Mouse (Mus musculus): ENCODE measurements around the gene Lce3b. TPM values are rescaled to one million over a fixed set of nuclear protein-coding genes. Genes with fewer than 3 reads are reported as not detected.

The Lce3b gene
- not detected for total RNA-seq (2023)

DNA sequence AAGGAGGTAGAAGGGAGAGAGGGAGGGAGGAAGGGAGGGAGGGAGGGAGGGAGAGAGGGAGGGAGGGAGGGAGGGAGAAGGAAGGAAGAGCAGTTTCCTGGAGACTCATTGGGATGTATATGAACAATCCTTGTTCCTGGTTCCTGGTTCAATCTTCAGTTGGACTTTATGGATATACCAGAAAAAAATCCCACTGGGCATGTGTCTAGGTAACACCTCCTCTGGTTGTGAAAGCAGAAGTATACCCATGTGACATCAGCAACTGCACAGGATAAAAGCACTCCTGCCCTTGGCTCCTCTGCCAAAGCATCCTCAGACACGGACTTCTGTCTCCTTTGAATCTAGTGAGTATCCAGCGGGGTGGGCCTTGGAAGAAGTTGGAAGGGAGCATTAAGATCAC, at the start of gene Lce3b:
Gene Lce3b, plus strand, starts transcription at position 301 of the 400 bp plus-strand sequence.

DNA sequence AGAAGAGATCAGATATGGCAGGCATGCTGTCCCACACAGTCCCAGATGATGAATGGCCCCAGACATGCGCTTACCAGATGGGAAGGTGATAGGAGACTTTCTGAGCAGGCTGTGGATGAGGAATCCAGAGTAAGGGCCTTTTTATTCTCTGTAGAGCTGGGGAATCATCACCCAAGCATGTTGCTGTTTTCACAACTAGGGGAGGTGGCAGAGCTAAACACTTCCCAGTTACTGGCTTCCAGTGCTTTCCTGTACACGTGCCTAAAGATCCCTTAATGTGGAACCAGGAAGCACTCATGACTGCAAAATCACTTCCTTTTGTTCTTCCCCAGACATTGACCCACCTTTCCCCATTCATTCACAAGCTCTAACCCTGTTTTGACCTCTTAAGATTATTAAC, 6.6 kb upstream of the Lce3b start, which contains the start of gene Lce3a:
Gene Lce3a, minus strand, starts transcription at position 101 of the 400 bp plus-strand sequence.

DNA sequence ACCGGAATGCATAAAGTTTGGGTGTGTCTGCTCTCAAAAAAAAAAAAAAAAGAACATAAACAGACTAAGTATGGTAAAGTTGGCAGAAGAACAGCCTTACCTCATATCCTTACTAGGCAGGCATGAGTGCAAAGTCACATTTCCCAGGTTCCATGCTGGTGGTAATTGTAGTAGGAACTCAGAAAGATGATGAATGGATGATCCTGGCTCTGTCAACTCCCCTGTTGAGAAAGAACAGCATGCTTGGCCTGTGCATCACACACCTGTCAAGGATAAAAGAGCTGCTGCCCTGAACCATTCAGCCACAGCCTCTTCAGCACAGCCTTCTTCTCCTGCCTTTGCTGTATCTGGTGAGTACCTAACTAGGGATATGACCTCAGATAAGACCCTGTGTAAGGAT, 11.4 kb downstream of the Lce3b start, which contains the start of gene Lce3c:
Gene Lce3c, plus strand, starts transcription at position 301 of the 400 bp plus-strand sequence.

DNA sequence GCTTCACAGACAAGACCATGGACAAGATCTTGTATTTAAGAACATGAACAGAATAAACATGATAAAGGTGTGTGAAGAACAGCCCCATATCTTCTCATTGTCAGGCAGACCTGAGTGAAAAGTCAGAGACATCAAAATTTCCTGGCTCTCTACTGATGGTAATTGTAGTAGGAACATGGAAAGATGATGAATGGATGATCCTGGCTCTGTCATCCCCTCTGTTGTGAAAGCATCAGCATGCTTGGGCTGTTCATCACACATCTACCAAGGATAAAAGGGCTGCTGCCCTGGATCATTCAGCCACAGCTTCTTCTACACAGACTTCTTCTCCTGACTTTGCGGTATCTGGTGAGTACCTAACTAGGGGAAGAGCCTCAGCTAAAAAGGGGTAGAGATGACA, 24.3 kb downstream of the Lce3b start, which contains the start of gene Lce3d:
Gene Lce3d, plus strand, starts transcription at position 301 of the 400 bp plus-strand sequence.

DNA sequence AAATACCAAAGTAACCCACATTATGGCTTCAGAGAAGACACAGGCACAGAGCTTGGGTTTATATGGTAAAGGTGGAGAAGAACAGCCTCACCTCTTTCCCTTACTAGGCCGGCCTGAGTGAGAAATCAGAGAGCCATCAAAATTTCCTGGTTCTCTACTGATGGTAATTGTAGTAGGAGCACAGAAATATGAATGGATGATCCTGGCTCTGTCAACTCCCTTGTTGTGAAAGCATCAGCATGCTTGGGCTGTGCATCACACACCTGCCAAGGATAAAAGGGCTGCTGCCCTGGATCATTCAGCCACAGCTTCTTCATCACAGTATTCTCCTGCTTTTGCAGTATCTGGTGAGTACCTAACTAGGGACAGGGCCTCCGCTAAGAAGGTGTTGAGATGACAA, 34.0 kb downstream of the Lce3b start, which contains the start of gene Lce3e:
Gene Lce3e, plus strand, starts transcription at position 301 of the 400 bp plus-strand sequence.

Other genes with a start within 250 kb of the Lce3b start
- not detected for gene Lce1d, start 245.8 kb upstream of the Lce3b start, total RNA-seq (2023)
- not detected for gene Lce1e, start 223.9 kb upstream of the Lce3b start, total RNA-seq (2023)
- not detected for gene Lce1f, start 212.6 kb upstream of the Lce3b start, total RNA-seq (2023)
- gene Gm38119, start 193.9 kb upstream of the Lce3b start, total RNA-seq (2023), result not detected
- not detected for gene Lce1g, start 180.6 kb upstream of the Lce3b start, total RNA-seq (2023)
- gene Lce1h, start 167.9 kb upstream of the Lce3b start, total RNA-seq (2023), result not detected
- not detected for gene Lce1i, start 154.1 kb upstream of the Lce3b start, total RNA-seq (2023)
- not detected for gene Lce1j, start 142.5 kb upstream of the Lce3b start, total RNA-seq (2023)
- not detected for gene Lce1k, start 125.1 kb upstream of the Lce3b start, total RNA-seq (2023)
- not detected for gene Kprp, start 105.7 kb upstream of the Lce3b start, total RNA-seq (2023)
- gene Lce1l, start 81.7 kb upstream of the Lce3b start, total RNA-seq (2023), result not detected
- gene 2310050C09Rik, start 62.8 kb upstream of the Lce3b start, total RNA-seq (2023), result not detected
- gene Lce3a, start 6.7 kb upstream of the Lce3b start, total RNA-seq (2023), result not detected
- gene Lce3c, start 11.5 kb downstream of the Lce3b start, total RNA-seq (2023), result not detected
- gene Lce3d, start 24.4 kb downstream of the Lce3b start, total RNA-seq (2023), result not detected
- gene Lce3e, start 34.1 kb downstream of the Lce3b start, total RNA-seq (2023), result not detected
- not detected for gene Lce3f, start 59.2 kb downstream of the Lce3b start, total RNA-seq (2023)
- not detected for gene Crct1, start 82.7 kb downstream of the Lce3b start, total RNA-seq (2023)
- not detected for gene Lce1m, start 86.1 kb downstream of the Lce3b start, total RNA-seq (2023)
- not detected for gene Gm4858, start 135.8 kb downstream of the Lce3b start, total RNA-seq (2023)
- gene Crnn, start 211.8 kb downstream of the Lce3b start, total RNA-seq (2023), result not detected